Mouse (Mus musculus) testis, adult 2 months (tissue): ENCODE data around the gene Wdr82. TPM values are rescaled to one million over a fixed set of nuclear protein-coding genes. Genes with fewer than 3 reads are reported as not detected.

ENCODE experiments used
- H3K27ac ChIP-seq: fragments of 200-500 bp; 2 replicates; pipeline ENCODE4 v1.5.1; 2012; ENCODE audit warnings: low read depth, low read length; ENCODE audit not compliant: control insufficient read depth, insufficient read depth
- H3K27me3 ChIP-seq: fragments of 200-500 bp; 2 replicates; pipeline ENCODE4 v1.6.1; 2012; ENCODE audit warnings: mild to moderate bottlenecking, low read length, moderate library complexity; ENCODE audit not compliant: control insufficient read depth, insufficient read depth
- H3K36me3 ChIP-seq: fragments of 200-500 bp; 2 replicates; pipeline ENCODE4 v1.6.1; 2012; ENCODE audit warnings: mild to moderate bottlenecking, low read length; ENCODE audit not compliant: control insufficient read depth, insufficient read depth
- H3K4me1 ChIP-seq: fragments of 200-500 bp; 2 replicates; pipeline ENCODE4 v1.6.1; 2012; ENCODE audit warnings: low read length; ENCODE audit not compliant: control insufficient read depth, insufficient read depth
- H3K4me3 ChIP-seq: fragments of 200-500 bp; 2 replicates; pipeline ENCODE4 v1.5.1; 2012; ENCODE audit warnings: low read depth, mild to moderate bottlenecking, low read length, moderate library complexity, mixed read lengths; ENCODE audit not compliant: control insufficient read depth
- CTCF ChIP-seq: fragments of 200-500 bp; IDR thresholded peaks from 2 replicates; pipeline ENCODE4 v1.5.1; 2012; ENCODE audit warnings: low read depth, mild to moderate bottlenecking, inconsistent platforms, low read length, moderate library complexity; ENCODE audit not compliant: control insufficient read depth, insufficient read depth, insufficient replicate concordance
- POLR2A ChIP-seq: fragments of 200-500 bp; IDR thresholded peaks from 2 replicates; pipeline ENCODE4 v1.6.1; 2012; ENCODE audit warnings: low read depth, mild to moderate bottlenecking, inconsistent platforms, low read length, moderate library complexity; ENCODE audit not compliant: control insufficient read depth
- polyA plus RNA-seq: library from polyadenylated mRNA; depleted of rRNA; stranded (reverse); fragments of >200 nt; gene quantifications from 2 replicates; pipeline ENCODE4 v1.2.3, GENCODE M21; 2012; rRNA removed

Wdr82 gene
- polyA plus RNA-seq, 1 experiment = 25.2 TPM

DNA sequence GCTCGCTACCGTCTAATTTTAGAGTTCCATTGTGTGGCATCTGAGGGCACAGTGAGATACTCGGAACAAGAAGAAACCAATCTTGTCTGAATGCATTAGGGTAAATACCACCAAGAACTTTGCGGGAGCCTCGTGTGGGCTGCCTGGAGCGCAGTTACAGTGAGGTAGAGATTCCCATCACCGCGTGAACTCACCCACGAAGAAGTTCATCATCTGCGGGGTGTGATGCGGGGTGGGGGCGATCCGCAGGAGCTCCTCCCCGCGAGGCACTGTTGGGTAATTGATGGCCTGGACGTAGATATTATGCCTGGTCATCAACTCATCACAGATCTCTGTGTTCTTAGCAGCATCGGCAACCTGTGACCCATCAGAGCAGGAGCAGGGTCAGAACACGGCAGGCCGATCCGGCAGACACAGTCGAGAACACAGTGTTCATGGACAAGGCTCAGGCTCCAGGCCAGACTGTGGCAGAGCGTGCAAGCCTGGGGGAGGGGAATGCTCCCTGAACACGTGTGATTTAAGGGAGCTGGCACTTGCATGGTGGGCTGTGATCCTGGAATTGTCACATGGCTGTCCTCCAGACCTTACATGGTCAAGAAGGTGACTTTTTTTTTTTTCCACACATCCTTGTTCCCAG lies 64.6 kb downstream of the Wdr82 start:
- Histone ChIP-seq H3K36me3 (no peaks in the 10 kb centered on the region; the same call in 1 of the 2 replicates), H3K27ac (peak overlapping the region; percentile 44), H3K27me3 (no peaks in the 10 kb centered on the region), H3K4me1 (peaks cover 2% of the 10 kb centered on the region; the same call in 1 of the 2 replicates), H3K4me3 (no peak overlapping the region)
- TF ChIP-seq POLR2A (peak; percentile 31; the same call in 1 of the 2 replicates), CTCF (no peak)

DNA sequence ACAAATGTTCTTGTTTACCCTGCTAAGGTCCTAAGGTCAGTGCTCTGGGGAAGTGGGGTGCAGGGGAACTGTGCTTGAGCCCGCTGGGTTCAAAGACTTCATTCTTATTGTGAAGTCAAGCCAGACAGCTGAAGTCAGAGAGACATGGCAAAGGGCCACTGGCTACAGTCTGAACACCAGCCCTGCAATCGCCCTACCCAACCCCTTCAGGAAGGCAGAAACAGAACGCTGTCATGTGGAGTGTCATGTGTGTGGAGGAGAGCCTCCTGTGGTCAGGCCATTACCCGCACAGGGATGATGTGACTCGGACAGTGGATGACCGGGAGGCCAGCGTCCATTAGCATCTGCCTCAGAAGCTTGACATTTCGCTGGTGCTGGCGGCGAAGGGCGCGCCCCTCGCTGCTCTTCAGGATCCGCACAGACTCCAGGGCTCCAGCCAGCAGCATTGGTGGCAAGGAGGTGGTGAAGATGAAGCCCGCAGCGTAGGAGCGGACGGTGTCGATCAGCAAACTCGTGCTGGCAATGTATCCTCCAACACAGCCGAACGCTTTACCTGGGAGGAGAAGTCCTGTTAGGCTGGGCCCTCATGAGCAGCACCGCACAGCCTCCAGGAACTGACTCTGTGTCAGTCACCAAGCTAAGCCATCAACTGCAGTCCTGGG lies 65.6 kb downstream of the Wdr82 start:
- Histone ChIP-seq H3K27ac (peak overlapping the region; percentile 77), H3K36me3 (no peaks in the 10 kb centered on the region; the same call in none of the 2 replicates), H3K4me1 (peaks cover 2% of the 10 kb centered on the region; the same call in 1 of the 2 replicates), H3K27me3 (no peaks in the 10 kb centered on the region), H3K4me3 (no peak overlapping the region)
- TF ChIP-seq CTCF (no peak), POLR2A (no peak)

DNA sequence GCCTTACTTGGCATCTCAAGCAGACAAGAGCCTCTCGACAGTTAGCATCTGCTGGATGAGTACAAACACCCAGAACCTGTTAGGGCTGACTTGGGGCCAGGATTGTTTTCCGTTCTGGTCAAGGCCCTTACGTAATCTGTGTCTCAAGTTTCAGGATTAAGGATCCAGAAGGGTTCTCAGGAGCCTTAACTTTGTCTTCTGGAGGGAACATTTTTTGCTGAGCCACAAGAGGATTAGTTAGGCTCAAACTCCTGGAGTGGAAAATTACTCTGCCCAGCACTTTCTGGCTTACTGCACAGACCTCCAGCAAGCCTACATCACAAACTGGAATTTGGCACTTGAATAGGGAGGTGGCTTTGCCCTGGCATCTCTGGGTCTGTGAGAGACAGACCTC lies 66.1 kb downstream of the Wdr82 start:
- TF ChIP-seq POLR2A = no peak
- no peak for TF ChIP-seq CTCF
- no peaks in the 10 kb centered on the region; the same call in none of the 2 replicates for H3K36me3 ChIP-seq
- peaks cover 2% of the 10 kb centered on the region; the same call in 1 of the 2 replicates for H3K4me1 ChIP-seq
- no peaks in the 10 kb centered on the region for H3K27me3 ChIP-seq
- peak overlapping the region; percentile 77 for H3K27ac ChIP-seq
- no peak overlapping the region for H3K4me3 ChIP-seq

GRCm38 (mm10) chr9:106237401-106237800 lies 66.7 kb downstream of the Wdr82 start:
- TF ChIP-seq CTCF (no peak), POLR2A (no peak)
- no peaks in the 10 kb centered on the region for H3K27me3 ChIP-seq
- H3K27ac ChIP-seq = peak overlapping the region; percentile 23
- no peaks in the 10 kb centered on the region; the same call in none of the 2 replicates for H3K36me3 ChIP-seq
- no peak overlapping the region for H3K4me3 ChIP-seq
- peaks cover 2% of the 10 kb centered on the region; the same call in 1 of the 2 replicates for H3K4me1 ChIP-seq

- H3K27ac ChIP-seq = peak overlapping the region; percentile 23
- H3K36me3 ChIP-seq = no peaks in the 10 kb centered on the region; the same call in none of the 2 replicates
- no peak overlapping the region for H3K4me3 ChIP-seq
- H3K4me1 ChIP-seq = peaks cover 2% of the 10 kb centered on the region; the same call in 1 of the 2 replicates
- TF ChIP-seq CTCF (no peak), POLR2A (peak; percentile 10; the same call in 1 of the 2 replicates)
- no peaks in the 10 kb centered on the region for H3K27me3 ChIP-seq
These were observed 67.2 kb downstream of the Wdr82 start for GRCm38 (mm10) chr9:106237878-106238277.

Other genes starting within 250 kb of the Wdr82 start
- 4.1 and 6.3 TPM in 2 replicates for gene Col6a5, start 210.3 kb upstream of the Wdr82 start, polyA plus RNA-seq
- 17.3 and 20.2 TPM in 2 replicates for gene Col6a4, start 74.1 kb upstream of the Wdr82 start, polyA plus RNA-seq
- gene Glyctk, start 12.8 kb upstream of the Wdr82 start, polyA plus RNA-seq = 16.2 and 17.6 TPM in 2 replicates
- gene Ppm1m, start 28.8 kb downstream of the Wdr82 start, polyA plus RNA-seq = 31.3 and 40.6 TPM in 2 replicates
- 12.1 and 13.5 TPM in 2 replicates for gene Twf2, start 32.2 kb downstream of the Wdr82 start, polyA plus RNA-seq
- 2.6 and 2.7 TPM in 2 replicates for gene Tlr9, start 51.7 kb downstream of the Wdr82 start, polyA plus RNA-seq
- 123 and 139 TPM in 2 replicates for gene Alas1, start 77.7 kb downstream of the Wdr82 start, polyA plus RNA-seq
- 72.2 and 74.2 TPM in 2 replicates for gene Poc1a, start 110.1 kb downstream of the Wdr82 start, polyA plus RNA-seq
- gene Dusp7, start 197.7 kb downstream of the Wdr82 start, polyA plus RNA-seq = 3.1 and 3.3 TPM in 2 replicates